24 mouse cellular contexts compared by ENCODE assay signal in genomic region chr11:95479458-95479857, GRCm38 (mm10). TPM values are rescaled to one million over a fixed set of nuclear protein-coding genes. Genes with fewer than 3 reads are reported as not detected.
DNase-seq lines count a peak whose midpoint lies in the region; ATAC-seq and TF ChIP-seq lines count a peak whose summit lies in the region.
"Had no signal": no experiment of that assay in that cellular context is flagged by ENCODE, and none has a peak within 500 bp of the region (broad histone marks: within the 10 kb centered on the region; RNA-seq: fewer than 3 reads in every experiment).

No protein-coding gene starts in this region.

- no peak overlapping the region for H3K4me3 ChIP-seq in layer of hippocampus, adult 2 months
- H3K4me3 ChIP-seq: embryonic facial prominence, embryonic 12.5 days; heart, embryonic 10.5 days; hindbrain, embryonic 15.5 days; neural tube, embryonic 13.5 days had no signal

- no peak for ATAC-seq in CD4-positive, CD25-positive, alpha-beta regulatory T cell, adult 4 months
- ATAC-seq: forebrain, embryonic 16.5 days had no signal

- no peak overlapping the region for H3K27ac ChIP-seq in layer of hippocampus, adult 2 months
- H3K27ac ChIP-seq: embryonic facial prominence, embryonic 12.5 days; heart, embryonic 10.5 days; hindbrain, embryonic 15.5 days; neural tube, embryonic 13.5 days had no signal

- peak; percentile 12 for DNase-seq in CD4-positive, CD25-positive, alpha-beta regulatory T cell, adult 2 months (ENCODE audit: low read depth, low spot score)
- no peak for DNase-seq in layer of hippocampus, adult 2 months (ENCODE audit: low spot score in 2 of 2)
- no peak for DNase-seq in layer of hippocampus, postnatal 25 days (ENCODE audit: extremely low spot score in 1 of 2, low spot score in 1 of 2)
- DNase-seq in 3T3-L1 (ENCODE audit: low read depth, low spot score) = peak; percentile 34
- DNase-seq in R1 (ENCODE audit: low read depth, low spot score) = peak; percentile 49
- no peak for DNase-seq in urinary bladder, postnatal 25 days (ENCODE audit: low spot score)
- no peak for DNase-seq in adrenal gland, postnatal 36 days
- DNase-seq: adrenal gland, postnatal 10 days; cerebellum, adult 11-12 months; gastrocnemius, postnatal 25 days; kidney, adult 8-10 months; kidney, postnatal 4 days; lung, postnatal 14 days; right cerebral cortex, postnatal 25 days; thymus, postnatal 14 days had no signal

- peak; percentile 64 for TF ChIP-seq CTCF in layer of hippocampus, adult 2 months (conservative IDR thresholded peaks at IDR 0.05)

RNA-seq across cellular contexts. Expression of gene Nxph3, which starts 34.9 kb away (rescaled TPM):
- not detected for polyA plus RNA-seq in CD4-positive, CD25-positive, alpha-beta regulatory T cell, adult 4 months (2017; shearing (Covaris generic))
- 10 to 100 TPM; 13.5 to 18.5 TPM for total RNA-seq in layer of hippocampus, adult 2 months (2021)
- total RNA-seq in layer of hippocampus, postnatal 25 days (2021) = 10 to 100 TPM; 18.7 to 19.2 TPM
- total RNA-seq in adrenal gland, postnatal 36 days (2021) = 1 to 10 TPM; 1.6 to 6.0 TPM
- total RNA-seq: liver, adult 2 months; megakaryocyte-erythroid progenitor cell, adult 5-6 weeks had no signal
- polyA plus RNA-seq: G1E had no signal

Comparison
In these comparisons a context has a peak if more than half of its experiments do, and no peak if none do; other contexts are left out.
1. DNase-seq: peak in CD4-positive, CD25-positive, alpha-beta regulatory T cell, adult 2 months (single experiment), 3T3-L1 (single experiment) and R1 (single experiment); none in layer of hippocampus, adult 2 months (0 of 2), layer of hippocampus, postnatal 25 days (0 of 2), urinary bladder, postnatal 25 days (single experiment) and adrenal gland, postnatal 36 days (0 of 2).